Mouse (Mus musculus): ENCODE measurements at regions not wholly inside any gene's neighbourhood (a gene's known extent, or its start where the extent isn't known, plus 50 kb on each side); places are given as distances from the start of the nearest gene placed in this dataset.

- TF ChIP-seq CHD2 (IDR thresholded peaks at IDR 0.05; ENCODE audit: low read depth, low read length) (no peak), ZC3H11A (IDR thresholded peaks at IDR 0.05; ENCODE audit: borderline replicate concordance, low read depth, low read length) (no peak), HCFC1 (IDR thresholded peaks at IDR 0.05; ENCODE audit: borderline replicate concordance, insufficient read depth, low read length) (no peak)
These were observed 670.3 kb downstream of the Trib2 start for GRCm38 (mm10) chr12:15146398-15146797.
